Mouse (Mus musculus): ENCODE measurements around the gene Arhgap15.

Arhgap15 gene

DNA sequence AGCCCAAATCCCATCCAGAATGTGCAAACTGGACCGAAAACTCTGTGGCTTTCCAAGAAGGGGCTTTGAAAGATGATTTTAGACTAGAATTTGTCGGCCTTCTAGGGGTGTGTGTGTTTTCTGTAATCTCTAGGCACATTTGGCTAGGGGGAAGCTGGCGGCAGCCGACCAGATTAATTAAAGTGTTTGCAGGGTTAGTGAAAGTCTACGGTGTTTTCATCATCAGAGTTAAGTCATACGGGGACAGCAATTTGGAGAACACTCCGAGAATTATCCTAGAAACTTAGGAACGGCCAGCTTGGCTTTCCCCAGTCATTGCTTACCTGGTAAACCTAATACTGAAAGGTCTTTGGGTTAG lies 356.6 kb downstream of the Arhgap15 start:
- no peak for DNase-seq (ENCODE audit: low read depth, low spot score)

DNA sequence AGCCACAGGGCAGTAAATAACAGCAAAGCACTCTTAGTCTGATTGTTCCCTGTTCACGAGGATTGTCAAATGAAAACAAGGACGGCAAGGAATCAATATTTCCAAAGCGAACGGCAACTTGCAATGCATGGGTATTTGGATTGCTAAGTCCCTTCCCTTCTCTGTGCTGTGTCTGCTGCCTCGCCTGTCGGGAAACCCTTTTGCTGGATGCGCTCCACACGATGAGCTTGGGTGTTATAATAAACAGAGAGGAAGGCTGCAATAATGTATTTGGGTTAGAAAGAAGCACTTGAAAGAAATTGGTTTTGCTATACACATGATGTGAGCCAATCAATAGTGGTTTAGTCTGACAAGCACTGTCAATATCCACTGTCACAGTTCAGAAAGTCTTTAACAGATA lies 357.7 kb downstream of the Arhgap15 start:
- DNase-seq (ENCODE audit: low read depth, low spot score): no peak

DNA sequence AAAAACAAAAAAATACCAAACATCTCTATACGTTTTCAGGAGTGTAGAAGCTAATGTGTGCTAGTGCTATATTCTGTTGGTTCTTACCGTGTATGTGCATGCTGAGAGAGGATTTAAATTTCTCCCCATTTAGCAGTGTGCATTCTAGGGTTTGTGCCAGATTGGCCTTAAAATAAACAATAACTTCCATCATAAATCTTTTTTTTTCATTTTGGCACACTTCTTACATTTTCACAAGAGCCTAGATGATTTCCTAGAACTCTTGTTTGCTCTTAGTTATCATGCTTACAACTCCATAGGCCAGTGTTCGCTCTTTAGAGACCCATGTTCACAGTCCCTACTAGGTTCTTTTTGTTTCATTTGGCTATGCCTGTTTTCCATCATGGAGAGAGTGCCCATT lies 362.7 kb downstream of the Arhgap15 start:
- DNase-seq (ENCODE audit: low read depth, low spot score): no peak

DNA sequence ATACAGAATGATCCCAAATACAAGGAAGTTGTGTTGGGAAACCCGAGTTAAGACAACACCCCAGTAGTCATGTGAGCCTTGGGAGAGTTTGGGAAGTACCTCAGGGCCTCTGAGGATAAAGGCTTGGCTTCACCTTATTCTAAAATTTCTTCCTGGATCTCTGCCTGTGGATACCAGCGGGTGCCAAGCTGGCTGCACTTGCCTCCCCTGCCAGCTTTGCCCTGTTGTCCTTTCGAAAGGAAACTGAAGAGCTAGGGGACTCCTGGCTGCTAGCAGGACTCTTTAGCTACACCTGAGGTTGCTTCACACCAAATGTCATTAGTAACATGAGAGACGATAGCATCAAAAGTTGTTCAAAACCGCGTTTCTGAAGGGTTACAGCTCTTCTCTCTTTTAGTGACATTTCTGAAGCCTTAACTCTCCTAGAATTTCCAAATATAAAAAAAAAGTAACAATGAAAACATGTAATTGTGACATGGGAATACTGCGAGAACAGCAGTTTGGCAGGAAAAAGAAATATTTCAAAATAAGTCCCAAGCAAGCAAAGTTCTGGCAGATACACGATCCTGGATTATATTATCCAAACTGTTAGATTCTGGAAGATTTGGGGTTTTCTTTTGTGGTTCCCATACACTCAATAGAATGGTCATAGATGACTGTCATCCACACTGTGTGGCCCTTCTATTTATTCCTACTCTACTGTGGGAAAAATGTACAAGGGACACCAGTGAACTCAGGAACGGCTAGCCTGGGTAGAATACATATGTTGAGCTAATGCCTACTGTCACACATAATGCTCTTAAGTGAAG lies 364.6 kb downstream of the Arhgap15 start:
- no peak for DNase-seq (ENCODE audit: low read depth, low spot score)

DNA sequence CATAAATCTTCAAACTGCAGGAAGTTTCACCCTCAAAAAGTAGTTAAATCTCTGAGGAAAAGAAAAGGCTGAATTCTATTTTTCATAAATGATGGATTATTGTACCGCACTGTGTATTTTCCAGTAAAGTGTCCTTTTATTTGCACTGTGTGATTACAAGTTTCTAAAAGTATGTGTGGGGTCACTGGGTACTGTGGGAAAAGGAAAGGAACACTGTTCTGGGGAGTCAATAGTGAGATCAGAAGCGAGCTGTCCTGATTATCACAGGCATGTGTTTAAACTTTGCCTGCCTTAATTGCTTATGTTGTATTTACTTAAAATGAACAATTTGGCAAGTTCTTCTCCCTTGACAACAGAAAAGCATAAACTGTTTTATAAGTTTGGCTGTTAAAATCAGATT lies 365.7 kb downstream of the Arhgap15 start:
- DNase-seq (ENCODE audit: low read depth, low spot score): no peak

DNA sequence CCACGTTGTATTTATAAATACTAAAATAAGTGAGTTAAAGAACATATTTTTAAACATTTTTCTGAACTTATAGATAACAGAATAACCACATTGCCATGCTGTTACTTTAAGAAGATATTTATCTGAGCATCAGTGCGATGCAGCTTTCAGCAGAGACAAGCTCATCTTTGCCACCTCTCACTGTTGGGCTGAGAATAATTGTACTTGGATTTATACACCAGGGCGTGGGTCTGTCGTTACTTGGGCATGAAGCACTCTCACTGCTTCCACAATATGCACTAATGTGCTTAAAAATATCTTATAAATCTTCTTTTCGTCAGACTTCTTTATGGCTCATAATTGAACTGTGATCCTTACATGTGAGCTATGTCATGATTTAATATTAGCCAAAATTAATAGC lies 372.5 kb downstream of the Arhgap15 start:
- DNase-seq (ENCODE audit: low read depth, low spot score): no peak

DNA sequence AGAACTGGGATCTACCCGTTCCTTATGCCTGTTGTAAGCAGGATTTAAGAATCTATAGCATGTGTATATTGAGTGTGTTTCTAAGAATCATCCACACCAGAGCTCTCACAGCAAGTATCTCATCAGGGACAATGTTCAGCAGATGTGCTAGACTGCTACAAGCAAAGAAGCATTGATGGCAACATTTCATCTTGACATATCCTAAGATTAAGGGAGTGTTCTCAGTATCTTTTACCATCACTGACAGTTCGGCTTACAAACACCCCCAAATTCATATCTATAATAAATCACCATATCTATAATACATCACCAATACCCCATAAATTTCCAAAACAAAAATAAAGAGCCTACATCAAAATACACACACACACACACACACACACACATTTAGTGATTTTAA lies 374.6 kb downstream of the Arhgap15 start:
- no peak for DNase-seq (ENCODE audit: low read depth, low spot score)

DNA sequence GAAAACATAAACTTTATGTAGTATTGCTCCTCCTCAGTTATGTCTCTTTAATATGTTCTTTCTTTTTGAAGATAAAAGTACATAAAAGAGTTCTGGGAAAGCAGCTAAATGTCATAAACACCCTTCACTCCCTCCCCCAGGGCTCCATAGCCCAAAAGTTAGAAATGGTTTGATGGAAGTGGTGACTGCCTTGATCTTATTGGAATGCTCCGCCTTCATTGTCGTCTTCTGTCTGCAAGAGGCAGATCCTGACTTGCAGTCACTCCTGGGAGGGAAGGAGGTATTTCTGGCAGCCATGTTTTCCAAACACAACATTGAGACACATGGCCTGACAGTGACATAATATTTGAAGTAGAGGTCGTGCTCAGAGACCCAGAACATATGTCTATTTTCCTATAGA lies 375.5 kb downstream of the Arhgap15 start:
- DNase-seq (ENCODE audit: low read depth, low spot score): no peak

DNA sequence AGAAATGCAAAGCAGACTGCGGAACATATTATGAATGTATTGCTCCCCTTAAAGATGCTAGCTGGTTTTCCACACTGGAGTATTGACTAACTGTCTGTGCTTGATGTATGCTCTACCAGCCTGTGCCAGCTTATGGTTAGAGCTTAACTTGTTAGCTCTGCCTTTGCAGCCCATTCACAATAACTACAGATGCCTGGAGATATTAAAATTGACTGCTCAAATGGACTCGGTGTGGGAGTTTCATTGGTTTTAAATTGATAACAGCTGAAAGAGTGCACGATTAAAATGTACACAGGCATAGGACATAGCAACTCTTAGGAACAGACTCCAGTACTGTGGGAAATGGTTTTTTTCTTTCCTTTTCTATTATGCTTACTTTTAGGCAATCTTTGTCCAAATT lies 376.1 kb downstream of the Arhgap15 start:
- DNase-seq (ENCODE audit: low read depth, low spot score): no peak

DNA sequence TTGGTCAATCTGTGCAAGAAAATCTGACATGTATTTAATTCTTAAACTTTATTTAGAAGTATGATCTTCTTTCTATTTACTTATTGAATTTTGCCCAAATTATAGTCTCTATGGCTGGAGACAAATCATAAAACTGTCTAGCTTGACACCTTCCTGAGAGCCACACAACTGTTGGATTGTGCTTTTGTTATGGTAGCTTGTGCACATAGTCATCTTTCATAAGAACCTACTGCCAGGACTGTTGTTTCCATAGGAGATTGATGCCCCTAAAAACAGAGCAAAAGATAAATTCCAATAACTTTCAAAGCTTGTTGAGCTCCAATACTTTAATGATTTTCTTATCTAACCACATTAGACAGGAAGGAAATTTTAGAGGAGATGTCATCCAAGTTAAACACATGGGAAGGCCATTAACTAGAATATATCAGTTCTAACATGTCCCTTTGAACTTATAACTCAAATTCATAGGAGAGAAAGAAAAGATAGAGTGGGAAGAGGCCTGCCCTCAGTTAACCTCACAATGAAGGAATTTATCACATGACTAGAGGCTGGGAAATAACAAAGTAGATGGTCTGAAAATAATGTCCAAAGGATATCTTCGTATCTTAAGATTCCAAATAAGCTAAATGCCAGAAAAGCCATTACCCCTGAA lies 377.5 kb downstream of the Arhgap15 start:
- no peak for DNase-seq (ENCODE audit: low read depth, low spot score)

DNA sequence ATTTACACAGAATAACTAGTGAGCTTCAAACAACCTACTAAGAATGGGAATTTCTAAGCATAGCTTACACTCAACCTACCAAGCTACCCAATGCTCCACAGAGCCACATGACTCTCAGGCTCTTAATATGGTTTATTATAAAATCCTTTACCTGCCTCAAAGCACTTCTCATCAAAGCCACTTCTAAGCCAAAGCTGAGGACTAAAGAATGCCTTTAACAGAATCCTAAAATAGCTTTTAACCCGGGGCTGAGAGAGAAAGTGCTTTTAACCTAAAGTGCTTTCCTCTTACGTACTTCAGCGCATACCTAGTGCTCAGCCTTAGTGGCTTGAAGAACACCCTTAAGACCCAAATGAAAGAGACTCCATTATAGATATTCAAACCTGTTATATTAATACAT lies 380.9 kb downstream of the Arhgap15 start:
- no peak for DNase-seq (ENCODE audit: low read depth, low spot score)

DNA sequence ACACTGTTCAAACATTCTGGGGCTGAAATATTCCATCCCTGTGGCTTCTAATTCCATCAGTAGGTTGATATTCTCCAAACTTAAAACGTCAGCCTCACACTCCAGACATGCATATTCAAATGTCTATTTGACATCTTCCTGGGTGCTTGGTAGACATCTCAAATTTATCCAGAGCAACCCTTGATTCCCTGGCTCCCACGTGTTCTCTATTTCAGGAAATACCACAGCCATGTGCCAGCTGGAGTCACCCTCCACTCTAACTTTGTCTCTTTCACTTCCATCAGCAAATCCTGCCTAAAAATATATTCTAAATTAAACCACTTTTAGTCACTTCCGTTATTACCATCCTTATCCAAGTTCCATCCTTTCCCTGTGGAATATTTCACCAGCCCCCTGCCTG lies 382.6 kb downstream of the Arhgap15 start:
- no peak for DNase-seq (ENCODE audit: low read depth, low spot score)

DNA sequence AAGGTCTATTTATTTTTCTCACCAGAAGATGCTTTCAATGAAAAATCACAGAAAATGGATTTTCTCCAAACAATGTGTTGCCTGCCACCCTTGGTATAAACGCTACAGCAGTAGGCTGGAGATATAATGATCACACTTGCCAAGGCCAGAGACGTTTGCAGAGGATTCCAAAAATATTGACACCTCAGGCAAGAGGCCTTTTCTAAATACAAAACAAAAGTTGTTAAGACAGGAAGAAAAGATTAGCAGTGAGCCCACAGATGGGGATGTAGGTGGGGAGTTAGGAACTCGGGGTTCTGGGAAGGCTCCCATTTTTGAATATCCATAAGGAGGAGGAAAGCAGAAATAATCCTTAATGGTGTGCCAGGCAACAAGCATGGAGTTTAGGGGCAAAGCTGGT lies 386.2 kb downstream of the Arhgap15 start:
- DNase-seq (ENCODE audit: low read depth, low spot score): no peak

DNA sequence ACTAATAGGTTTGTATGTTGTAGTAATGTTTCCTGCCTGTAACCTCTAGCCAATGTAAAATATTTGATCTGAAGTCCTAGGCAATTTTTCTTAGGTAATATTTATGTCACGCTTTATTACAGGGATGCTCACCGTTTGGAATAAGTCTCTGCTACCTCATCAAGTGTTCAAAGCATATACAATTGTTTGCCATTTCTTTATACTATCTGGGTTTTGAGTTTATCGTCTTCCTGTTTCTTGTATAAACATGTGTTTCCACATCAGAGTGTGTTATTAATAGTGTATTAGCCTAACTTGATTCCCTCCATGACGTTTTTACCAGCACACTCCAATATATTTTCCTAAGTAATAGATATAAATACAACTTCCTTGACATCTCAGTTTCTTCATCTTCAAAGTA lies 391.8 kb downstream of the Arhgap15 start:
- DNase-seq (ENCODE audit: low read depth, low spot score): no peak

DNA sequence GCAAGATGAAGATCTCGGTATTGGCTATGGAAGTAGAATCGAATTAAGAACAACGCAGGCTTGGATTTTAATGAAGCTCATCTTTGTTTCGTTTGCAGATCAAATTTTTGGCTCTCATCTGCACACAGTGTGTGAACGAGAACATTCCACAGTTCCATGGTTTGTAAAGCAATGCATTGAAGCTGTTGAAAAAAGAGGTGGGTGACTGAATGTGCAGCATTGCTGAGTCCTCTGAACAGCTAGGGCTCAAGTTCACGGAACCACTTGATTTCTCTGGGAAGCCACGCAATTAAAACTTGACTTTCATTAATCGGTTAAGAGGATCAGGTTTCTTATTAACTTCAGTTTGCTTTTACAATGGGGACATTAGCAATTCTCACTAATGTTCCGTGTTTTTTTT lies 393.5 kb downstream of the Arhgap15 start:
- DNase-seq (ENCODE audit: low read depth, low spot score): no peak

DNA sequence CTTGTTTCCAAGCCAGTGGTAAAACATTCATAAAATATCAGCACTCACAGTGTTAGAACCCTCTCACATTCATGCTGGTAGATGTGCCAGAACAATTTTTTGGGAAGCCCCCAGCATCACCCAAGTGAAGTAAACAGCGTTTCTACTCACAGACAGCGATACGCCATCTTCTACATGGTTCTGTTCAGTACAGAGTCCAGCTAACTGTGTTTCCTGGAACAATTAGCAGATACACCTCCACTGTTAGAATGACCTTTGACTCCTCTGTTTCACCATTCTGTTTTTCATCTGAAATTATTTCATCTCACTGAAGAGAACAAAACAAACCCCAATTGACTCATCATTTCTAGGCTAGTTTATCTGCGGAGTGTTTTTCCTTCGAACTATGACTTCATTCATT lies 394.0 kb downstream of the Arhgap15 start:
- DNase-seq (ENCODE audit: low read depth, low spot score): no peak

DNA sequence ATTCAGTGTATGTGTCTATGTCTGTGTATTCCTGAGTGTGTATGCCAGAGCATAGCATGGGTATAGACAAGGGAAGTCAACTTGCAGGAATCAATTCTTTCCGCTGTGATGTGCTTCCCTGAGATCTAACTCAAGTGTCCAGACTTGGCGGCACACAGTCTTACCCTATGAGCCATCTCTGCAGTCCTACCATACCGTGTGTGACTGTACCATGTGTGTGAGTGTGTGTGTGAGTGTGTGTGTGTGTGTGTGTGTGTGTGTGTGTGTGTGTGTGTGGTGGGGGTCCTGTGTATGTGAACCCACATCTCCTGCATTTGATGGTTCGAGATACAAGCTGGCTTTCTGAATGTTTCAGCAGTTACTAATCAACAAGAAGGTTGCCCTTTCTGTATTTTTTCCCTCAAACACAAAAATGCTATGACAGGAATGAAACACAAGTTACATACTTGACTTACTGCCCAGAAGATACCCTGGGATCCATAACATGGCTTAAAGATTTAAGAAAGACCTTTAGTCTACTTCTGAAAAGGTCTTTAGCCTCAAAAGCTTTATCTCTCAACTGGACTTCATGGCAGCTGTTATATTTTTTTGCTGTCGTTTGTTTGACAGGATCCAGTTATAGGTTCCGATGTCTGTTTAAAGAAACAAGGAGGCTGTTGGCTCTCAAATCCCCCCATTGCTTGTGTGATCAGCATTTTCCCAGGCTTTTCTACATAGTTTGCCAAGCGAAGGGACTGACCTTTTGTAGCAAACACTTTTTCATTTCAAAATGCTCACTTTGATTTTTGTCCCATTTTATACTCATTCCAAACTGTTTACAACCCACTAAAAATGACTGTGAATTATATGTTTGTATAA lies 397.7 kb downstream of the Arhgap15 start:
- DNase-seq (ENCODE audit: low read depth, low spot score): no peak

DNA sequence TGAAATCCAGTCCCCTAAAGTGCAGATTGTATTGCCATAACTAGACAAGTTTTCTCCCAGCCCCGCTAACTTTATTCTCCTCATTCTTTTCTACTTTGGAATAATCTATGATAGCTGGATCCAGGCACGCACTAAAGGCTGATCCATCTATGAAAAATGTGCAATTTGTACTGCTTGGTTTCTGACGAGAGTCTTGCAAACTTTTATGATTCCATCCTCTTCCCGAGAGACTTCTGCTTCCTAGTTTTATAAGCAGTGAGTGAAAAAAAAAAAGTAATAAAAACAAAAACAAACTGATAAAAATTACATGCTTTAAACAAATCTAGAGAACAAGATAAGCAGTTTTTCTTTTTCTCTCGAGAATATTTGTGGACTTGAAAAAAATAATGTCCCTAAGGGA lies 398.9 kb downstream of the Arhgap15 start:
- no peak for DNase-seq (ENCODE audit: low read depth, low spot score)

DNA sequence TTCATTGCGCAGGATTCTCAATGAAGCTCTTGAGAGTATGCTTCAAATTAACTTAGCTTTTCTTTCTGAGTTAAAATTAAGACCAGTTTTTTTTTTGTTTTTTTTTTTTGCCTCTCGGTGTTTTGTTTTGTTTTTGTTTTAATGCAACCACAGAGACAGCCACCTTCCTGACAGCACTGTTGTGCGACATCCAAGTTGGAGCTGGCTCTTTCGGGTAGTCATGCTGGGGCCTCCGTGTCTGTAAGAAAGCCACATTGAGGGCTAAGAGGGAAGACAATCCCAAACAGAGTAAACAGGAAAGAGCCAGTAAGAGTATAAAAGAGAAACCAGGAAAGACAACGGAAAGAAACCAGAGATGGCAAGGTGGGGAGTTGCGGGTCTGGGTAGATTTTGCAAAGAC lies 399.3 kb downstream of the Arhgap15 start:
- DNase-seq (ENCODE audit: low read depth, low spot score): no peak

DNA sequence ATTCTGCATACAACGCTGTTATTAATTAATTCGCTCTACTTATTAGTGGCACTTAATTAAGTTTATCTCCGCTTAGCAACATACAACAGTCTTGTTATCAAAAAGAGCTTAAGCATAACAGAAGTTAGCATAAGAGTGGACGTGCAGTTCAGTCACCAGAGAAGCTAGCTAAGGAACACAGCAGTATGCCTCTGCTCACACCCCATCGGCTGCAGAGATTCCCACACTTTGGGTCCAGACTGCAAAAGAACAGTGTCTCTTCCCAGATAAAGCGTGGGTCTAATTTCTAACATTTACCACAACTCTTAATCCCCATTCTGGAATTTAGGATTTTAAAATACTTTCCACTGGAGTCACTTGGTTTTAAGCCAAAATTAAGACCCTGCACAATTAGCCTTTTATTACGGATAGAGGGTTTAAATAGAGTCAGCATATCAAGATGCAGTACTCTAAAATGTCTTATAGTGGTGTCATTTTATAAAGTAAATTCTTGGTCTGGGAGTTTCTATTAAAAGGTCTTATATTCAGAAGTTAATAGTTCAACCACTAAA lies 400.0 kb downstream of the Arhgap15 start:
- no peak for DNase-seq (ENCODE audit: low read depth, low spot score)

DNA sequence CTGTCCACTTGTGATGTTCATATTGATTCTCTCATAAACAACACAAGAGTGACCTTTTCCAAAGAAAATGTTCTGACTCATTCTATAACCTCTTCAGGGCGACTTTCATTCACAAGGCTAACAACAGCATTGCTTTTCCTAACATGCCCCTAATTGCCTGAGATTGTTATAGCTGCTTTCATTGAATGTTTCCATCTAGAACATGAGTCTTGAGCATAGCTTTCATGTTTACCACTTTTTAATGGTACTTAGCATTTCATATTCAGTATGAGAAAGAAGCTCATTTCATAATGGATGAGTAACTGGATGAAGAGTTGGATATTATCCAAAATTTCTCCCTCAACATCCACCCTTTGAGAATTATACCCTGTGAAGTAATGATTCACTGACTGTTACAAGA lies 403.7 kb downstream of the Arhgap15 start:
- DNase-seq (ENCODE audit: low read depth, low spot score): no peak

DNA sequence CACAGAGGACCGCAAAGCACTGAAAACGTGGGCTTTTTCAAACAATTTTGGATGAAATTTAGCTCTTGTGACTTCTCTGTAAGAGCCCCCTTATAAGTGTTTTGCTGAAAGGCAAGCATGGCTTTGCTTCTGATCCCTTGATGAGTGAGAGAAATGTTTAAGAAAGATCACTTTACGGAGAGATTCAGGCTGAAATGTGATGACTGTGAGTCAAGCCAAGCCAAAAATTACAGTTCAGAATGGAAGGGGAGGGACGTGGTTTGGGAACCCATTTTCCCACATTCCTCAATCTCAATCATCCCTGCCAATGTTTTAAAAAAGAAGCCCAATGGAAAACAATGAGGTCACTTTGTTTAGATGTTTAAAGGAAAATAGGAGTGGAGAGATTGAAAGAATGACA lies 411.7 kb downstream of the Arhgap15 start:
- DNase-seq (ENCODE audit: low read depth, low spot score): no peak
